Mouse (Mus musculus) R1 (cell line): Measurements from ENCODE around the gene Mtch2.

Source experiments
- DNase-seq: peaks from one replicate; pipeline ENCODE4 v3.0.0-alpha.2; 2018; ENCODE audit warnings: low read depth, low spot score

The Mtch2 gene

GRCm38 (mm10) chr2:90906721-90907120, 59.8 kb downstream of the Mtch2 start:
- DNase-seq, result no peak

GRCm38 (mm10) chr2:90910861-90911260, 63.9 kb downstream of the Mtch2 start:
- no peak for DNase-seq

GRCm38 (mm10) chr2:90911668-90912067, 64.7 kb downstream of the Mtch2 start:
- DNase-seq, result no peak

- DNase-seq, result no peak
Measured at GRCm38 (mm10) chr2:90913671-90914070, 66.7 kb downstream of the Mtch2 start.

GRCm38 (mm10) chr2:90915516-90915915, 68.6 kb downstream of the Mtch2 start:
- DNase-seq, result no peak
